Mouse (Mus musculus) bone marrow, adult 2 months (tissue): ENCODE measurements at regions not wholly inside any gene's neighbourhood (a gene's known extent, or its start where the extent isn't known, plus 50 kb on each side); places are given as distances from the start of the nearest gene placed in this dataset.

Experiments used
- CTCF ChIP-seq: fragments of 200-500 bp; IDR thresholded peaks from 2 replicates; pipeline ENCODE4 v1.5.1; 2011; ENCODE audit warnings: low read length, control low read depth; ENCODE audit not compliant: control insufficient read depth, insufficient read depth
- POLR2A ChIP-seq: fragments of 200-500 bp; IDR thresholded peaks from 2 replicates; pipeline ENCODE4 v1.6.1; 2011; ENCODE audit warnings: low read depth, mild to moderate bottlenecking, control low read depth, low read length, borderline replicate concordance; ENCODE audit not compliant: control insufficient read depth

DNA sequence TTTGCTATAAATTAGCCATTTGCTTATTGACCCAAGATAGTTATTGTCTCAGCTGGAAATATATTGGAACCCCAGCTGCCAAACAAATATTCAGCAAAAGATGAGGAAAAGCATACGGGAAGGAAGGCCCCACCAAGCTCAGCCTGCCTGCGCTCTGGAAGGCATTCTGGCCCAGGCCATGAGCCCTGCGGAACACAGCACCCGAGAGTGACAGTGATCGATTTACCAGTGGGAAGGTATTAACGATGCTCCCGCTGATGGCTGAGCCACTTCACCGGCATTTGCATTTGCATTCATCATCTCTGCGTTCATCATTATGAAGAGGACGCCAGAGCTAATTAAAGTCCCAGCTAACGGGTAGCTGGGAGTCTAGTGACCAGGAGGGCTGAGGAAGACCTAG lies 174.8 kb downstream of the Irx2 start:
- TF ChIP-seq POLR2A (no peak), CTCF (no peak)
